Mouse (Mus musculus) T-helper 1 cell (primary cell): Measurements from ENCODE around the gene Cyp2c55.

Source experiments
- in situ Hi-C: fragments of 300-600 bp; cut with MboI, MseI; formaldehyde crosslinking; loops from one replicate; pipeline ENCODE4 v1.15.1; 2025; ENCODE audit warnings: high pct_unique_total_duplicates

Gene Cyp2c55

GRCm38 (mm10) chr19:39006715-39007114 is at the start of gene Cyp2c55:
Gene Cyp2c55, plus strand, starts transcription at chr19:39007019.
- in situ Hi-C loops: loop anchor here (25.0 kb wide), 1 partner anchor 369 kb away; no protein-coding TSS in a partner anchor

GRCm38 (mm10) chr19:38970741-38971140 is 36.1 kb upstream of the Cyp2c55 start:
- in situ Hi-C loops: no loop called here

GRCm38 (mm10) chr19:38972581-38972980 is 34.2 kb upstream of the Cyp2c55 start:
- in situ Hi-C loops: no loop called here

- in situ Hi-C loops: no loop called here
Observed at GRCm38 (mm10) chr19:38973666-38974065, 33.2 kb upstream of the Cyp2c55 start.

- in situ Hi-C loops: no loop called here
Observed at GRCm38 (mm10) chr19:38976269-38976668, 30.6 kb upstream of the Cyp2c55 start.

- in situ Hi-C loops: loop anchor here (5.0 kb wide), 1 partner anchor 1245 kb away; no protein-coding TSS in a partner anchor
Observed at GRCm38 (mm10) chr19:38981966-38982365, 24.9 kb upstream of the Cyp2c55 start.

- in situ Hi-C loops: no loop called here
Observed at GRCm38 (mm10) chr19:38998248-38998647, 8.6 kb upstream of the Cyp2c55 start.

GRCm38 (mm10) chr19:38998676-38999075 is 8.1 kb upstream of the Cyp2c55 start:
- in situ Hi-C loops: no loop called here

- in situ Hi-C loops: loop anchor here (25.0 kb wide), 1 partner anchor 368 kb away; no protein-coding TSS in a partner anchor
Observed at GRCm38 (mm10) chr19:39005132-39005531, 1.7 kb upstream of the Cyp2c55 start.

- in situ Hi-C loops: no loop called here
Observed at GRCm38 (mm10) chr19:39057928-39058327, 51.1 kb downstream of the Cyp2c55 start.

GRCm38 (mm10) chr19:39060719-39061118 is 53.9 kb downstream of the Cyp2c55 start, which contains the start of gene Cyp2c65:
Gene Cyp2c65, plus strand, starts transcription at chr19:39061015.
- in situ Hi-C loops: no loop called here
